Mouse (Mus musculus) B cell, adult 2 months (primary cell): ENCODE measurements around the gene Pus1.

Experiments used
- DNase-seq, 2 experiments: peaks; one replicate each; pipeline ENCODE4 v3.0.0; 2022

The Pus1 gene

GRCm38 (mm10) chr5:110779998-110780760 is at the start of gene Pus1:
TSS of gene Pus1 (minus strand) at chr5:110780659.
- peak; percentile 86 to 87 for DNase-seq

- no peak for DNase-seq
Measured at GRCm38 (mm10) chr5:110827576-110827975, 47.1 kb upstream of the Pus1 start.

DNA sequence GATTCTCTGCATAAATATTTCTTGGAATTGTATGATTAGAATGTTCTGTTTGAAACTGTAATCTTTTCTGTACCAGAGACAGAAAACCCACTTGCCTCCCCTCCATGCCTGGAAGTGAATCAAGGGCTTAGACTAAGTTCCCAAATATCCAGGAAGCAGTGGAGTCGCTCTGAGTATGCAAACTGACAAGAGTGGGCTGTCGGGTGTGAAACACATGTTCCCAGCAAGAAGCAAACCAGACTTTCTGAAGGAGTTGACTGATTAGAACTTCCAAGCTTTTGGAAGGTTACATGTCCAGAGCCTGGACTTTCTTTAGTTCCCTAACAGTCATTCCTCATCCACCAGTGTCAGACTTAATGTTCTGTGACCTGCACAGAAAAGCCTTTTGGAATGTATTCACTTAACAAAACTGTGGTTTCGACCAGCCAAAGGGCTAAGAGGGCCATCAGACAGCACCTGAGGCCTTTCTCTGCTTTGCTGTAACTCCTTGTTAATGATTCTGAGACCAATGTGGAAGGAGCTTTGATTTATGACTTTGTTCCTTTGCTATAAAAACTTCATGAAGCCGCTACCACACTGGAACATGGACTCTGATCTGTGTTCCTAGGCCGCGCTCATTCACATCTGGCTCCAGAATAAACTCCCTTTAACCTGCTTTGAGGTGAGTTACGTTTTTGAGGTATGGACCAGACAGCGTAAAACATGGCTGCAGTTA is 46.5 kb upstream of the Pus1 start:
- no peak for DNase-seq

DNA sequence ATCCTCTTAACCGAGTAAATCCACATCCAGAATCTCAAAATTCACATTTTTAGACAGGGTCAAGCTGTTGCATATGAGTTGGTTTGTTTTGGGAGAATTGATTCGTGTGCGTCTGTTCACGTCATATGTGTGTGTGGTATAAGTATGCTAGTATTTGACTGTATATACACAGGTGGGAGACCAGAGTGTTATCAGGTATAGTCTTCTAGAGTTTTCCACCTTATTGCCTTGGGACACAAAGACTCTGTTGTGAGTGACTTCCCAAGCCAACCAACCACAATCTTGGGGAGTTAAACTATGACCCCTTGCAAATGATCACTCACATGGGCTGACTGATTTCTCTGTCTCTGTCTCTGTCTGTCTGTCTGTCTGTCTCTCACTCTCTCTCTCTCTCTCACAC is 44.0 kb upstream of the Pus1 start:
- no peak for DNase-seq

DNA sequence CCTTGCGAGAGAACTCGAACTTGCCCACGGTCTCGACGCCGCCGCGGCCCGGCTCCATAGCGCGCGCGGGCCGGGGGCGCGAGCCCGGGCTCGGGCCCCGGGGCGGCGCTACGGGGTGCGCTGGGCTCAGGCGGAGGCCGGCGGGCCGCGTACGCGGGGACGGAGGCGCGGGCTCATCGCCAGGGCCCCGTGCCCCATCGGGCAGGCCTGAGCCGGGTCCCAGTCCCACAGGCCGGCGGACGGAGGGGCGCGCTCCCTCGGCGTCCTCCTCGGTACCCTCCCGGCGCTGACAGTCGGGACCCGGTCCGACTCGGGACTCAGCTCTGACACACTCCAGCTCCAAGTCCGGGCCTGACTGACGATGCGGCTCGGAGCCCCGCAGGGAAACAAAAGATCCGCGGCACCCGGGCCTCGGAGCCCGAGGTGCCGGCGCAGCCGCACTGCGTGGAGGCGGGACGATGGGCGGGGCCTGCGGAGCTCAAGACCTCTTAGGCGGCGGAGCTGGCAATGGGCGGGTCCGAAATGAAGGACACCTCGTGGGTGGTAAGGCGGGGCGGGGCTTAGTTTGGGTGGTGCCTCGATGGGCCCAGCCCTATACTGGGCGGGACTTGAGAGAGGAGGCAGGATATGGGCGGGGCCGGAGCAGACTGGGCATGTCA is 29.3 kb upstream of the Pus1 start, which contains the start of gene Ulk1:
TSS of gene Ulk1 (minus strand) at position 431 of the 659 bp plus-strand sequence.
- peak; percentile 100 for DNase-seq

- DNase-seq, result peak; percentile 21 to 30
Measured at GRCm38 (mm10) chr5:110808821-110809666, 28.6 kb upstream of the Pus1 start.

DNA sequence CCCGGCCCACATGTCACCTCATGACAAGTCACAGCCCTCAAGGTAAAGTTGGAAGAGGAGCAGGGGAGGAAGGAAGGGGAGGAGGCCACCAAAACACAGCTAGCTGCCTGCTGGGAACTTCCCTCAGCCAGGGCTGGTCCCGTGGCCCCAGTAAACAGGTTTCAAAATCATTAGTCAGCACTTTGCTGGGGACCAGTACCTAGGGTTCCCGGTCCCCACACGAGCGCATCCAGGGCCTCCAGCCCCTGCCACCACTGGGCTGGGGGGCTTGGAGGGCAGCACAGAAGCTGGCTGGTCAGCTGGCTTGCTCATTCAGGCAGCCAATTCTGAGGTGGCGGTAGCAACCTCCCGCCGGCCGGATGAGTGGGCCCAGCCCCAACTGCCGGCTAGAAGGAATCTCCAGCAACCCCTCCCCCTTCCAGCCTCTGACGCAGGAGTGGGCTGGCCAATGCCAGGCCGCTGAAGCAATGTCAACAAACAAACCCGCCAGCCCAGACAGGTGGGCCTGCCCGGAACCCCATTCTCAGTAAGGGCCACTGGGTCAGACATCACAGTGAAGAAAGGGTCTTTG is 27.7 kb upstream of the Pus1 start:
- peak; percentile 82 to 84 for DNase-seq

DNA sequence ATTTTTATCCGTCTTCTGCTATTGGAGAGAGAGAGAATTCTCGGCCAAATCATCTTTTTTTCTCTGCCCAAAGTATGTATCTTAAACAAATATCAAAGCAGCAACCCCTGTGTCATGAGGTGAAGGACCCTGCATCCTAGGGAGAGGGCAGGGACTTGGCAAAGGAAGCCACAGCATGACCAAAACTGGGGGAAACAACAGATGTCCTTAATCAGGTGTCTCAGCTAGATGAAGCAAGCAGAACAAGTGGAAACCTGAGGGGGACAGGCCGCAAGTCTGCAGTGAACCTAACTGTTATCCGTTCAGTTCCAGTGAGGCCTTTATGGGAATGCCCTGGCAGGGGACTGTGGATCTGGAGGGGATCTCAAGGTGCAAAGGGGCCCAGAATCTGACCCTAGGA is 27.0 kb upstream of the Pus1 start:
- no peak for DNase-seq

- DNase-seq, result no peak
Measured at GRCm38 (mm10) chr5:110806676-110807075, 26.2 kb upstream of the Pus1 start.

DNA sequence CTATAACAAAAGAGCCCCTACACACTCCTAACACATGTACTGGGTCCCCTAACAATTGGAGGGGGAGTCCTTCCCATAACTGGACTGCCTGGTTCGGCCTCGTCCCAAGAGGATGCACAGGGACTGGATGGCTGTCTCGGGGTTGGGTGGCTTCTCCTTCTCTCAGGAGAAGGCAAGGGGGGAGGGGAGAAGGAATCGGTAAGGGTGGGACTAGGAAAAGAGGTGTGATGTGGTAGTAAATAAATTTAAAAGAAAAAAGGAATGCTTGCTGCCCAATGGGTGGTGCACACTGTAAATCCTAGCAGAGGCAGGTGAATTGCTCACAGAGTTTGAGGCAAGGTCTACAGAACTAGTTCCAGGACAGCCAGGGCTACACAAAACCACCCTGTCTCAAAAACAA is 25.7 kb upstream of the Pus1 start:
- no peak for DNase-seq

DNA sequence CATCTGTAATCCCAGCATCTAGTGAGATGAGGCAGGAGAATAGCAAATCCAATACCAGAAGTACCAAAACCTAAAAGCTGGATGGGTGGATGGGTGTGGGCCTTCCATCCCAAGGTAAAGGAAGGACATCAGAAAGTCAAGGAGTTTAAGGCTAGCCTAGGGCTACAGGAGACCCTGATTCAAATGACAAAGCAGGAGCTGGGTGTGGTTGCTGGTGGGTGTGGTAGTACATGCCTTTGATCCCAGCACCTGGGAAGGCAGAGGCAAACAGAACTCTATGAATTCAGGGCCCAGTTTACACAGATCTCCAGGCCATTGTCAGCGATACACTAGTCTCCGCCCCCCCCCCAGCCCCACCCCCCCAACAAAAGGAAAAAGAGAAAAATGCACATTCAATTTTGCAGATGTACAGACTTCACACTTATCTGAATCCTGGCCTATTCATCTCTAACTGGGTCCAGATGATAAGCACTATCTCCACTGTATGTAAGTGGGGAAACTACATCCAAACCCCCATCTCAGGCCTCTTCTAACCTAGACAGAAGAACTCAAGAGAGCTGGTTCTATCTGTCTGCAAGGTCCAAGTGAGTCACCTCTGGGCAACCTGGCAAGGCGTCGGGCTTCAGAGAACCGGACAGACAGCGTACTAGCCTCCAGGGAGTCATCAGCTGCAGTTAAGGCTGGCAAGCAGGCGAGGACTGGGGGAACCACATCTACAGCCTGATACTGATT is 23.7 kb upstream of the Pus1 start:
- no peak for DNase-seq

GRCm38 (mm10) chr5:110802809-110803208 is 22.4 kb upstream of the Pus1 start:
- DNase-seq, result no peak

DNA sequence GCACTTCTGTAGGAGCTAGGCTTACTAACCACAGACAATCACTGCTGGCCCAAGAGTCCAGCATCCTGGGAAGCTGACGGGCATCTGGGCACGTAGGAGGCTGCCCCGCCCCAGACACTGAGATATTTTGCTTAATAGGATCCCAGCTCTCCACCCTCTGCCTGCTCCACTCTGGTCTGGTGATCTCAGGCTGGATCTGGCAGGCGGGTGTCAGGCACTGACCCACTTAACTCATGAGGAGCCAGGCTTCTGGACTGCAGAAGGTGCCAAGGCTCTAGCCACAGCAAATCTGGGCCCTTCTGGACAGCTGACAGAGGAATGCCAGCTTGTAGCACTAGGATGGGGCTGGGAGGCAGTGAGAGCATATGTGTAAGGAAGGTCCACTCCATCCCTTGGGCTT is 21.7 kb upstream of the Pus1 start:
- DNase-seq, result no peak

DNA sequence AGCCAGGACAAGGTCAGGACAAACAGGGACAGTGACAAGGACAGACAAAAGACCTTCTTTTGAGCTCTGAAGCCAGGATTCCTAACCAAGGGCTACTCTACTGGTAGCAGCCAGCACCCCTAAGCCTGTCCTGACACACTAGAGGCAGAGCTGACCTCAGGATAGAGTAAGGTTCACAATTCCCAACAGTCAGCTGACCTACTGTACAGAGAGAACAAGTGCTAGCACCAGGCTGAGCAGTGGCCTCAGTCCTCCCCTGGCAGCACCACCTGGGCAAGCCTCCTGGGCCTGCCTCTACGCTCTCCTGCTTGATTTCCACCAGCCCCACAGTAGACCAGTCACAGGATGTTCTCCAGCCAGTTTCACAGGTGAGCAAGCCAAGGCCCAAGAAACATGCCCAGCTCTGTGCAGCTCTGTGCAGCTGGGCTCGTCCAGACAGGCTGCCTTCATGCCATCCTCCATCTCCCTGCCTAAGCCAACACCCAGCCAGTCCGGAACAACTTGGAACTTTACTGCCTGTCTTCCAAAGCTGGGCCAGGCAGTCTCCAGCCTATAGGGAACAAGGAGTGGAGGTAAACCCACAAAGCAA is 20.7 kb upstream of the Pus1 start:
- no peak for DNase-seq

DNA sequence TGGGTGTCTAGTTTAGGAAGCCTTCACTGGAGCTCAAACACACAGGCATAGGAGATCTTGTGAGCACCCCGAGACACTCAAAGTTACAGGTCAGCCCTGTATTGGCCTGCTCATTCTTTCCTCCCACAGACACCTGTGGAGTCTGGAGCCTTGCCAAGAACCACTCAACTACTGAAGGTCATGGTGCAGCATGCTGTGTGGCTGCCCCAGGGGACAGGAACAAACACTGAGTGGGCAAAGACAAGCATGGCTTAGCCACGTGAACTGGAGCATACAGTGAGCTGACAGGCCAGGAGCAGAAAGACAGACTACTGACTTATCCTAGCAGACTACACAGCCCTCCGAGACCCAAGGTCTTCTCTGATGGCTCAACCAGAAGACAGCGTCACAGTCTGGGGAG is 17.2 kb upstream of the Pus1 start:
- DNase-seq, result no peak

GRCm38 (mm10) chr5:110794363-110794762 is 13.9 kb upstream of the Pus1 start:
- DNase-seq, result no peak

DNA sequence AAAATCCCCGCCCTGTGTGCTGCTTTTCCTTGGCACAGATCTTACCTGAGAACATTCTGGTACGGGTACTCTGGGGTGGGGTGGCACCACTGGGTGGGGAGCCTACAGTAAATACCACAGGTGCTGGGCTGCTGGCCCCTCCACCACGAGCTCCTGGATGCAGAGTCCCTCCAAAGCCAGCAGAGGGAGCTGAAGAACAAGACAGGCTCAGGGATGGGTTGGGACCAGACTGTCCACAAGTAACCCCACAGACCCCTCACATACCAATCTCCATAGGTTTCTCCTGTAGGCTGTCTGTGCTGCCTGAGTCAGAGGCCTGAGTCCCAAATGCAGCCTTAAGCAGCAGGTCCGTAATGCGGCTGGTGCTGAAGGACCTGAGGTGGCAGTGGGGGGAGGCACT is 8.2 kb upstream of the Pus1 start:
- DNase-seq, result peak; percentile 68 to 69

GRCm38 (mm10) chr5:110786081-110786835 is 5.8 kb upstream of the Pus1 start:
- DNase-seq, result peak; percentile 19 to 26

- DNase-seq, result no peak
Measured at GRCm38 (mm10) chr5:110783150-110783549, 2.7 kb upstream of the Pus1 start.

- no peak for DNase-seq
Measured at GRCm38 (mm10) chr5:110781529-110782238, 1.2 kb upstream of the Pus1 start.
